18 mouse cellular contexts compared by ENCODE assay signal in genomic region chr9:56492391-56492790, GRCm38 (mm10).
A peak's percentile ranks its signal among the peaks of the same experiment; 100 is the strongest.
DNase-seq lines count a peak whose midpoint lies in the region; ATAC-seq and TF ChIP-seq lines count a peak whose summit lies in the region.
"Had no signal": no experiment of that assay in that cellular context is flagged by ENCODE, and none has a peak within 500 bp of the region (broad histone marks: within the 10 kb centered on the region; RNA-seq: fewer than 3 reads in every experiment).

No protein-coding gene starts in this region.

- ATAC-seq in forebrain, embryonic 15.5 days (replicated peaks), result no peak
- ATAC-seq in forebrain, postnatal 0 days, result no peak
- no peak for ATAC-seq in lung, embryonic 14.5 days (ENCODE audit: insufficient read depth)
- peak; percentile 28; the same call in 1 of the 2 replicates for ATAC-seq in hindbrain, embryonic 16.5 days
- ATAC-seq: forebrain, embryonic 16.5 days; liver, postnatal 0 days had no signal

- DNase-seq in forebrain, postnatal 0 days, result no peak
- no peak for DNase-seq in lung, embryonic 14.5 days
- no peak for DNase-seq in lung, adult 18-20 months
- peak; percentile 20 for DNase-seq in brain, adult 2 months (ENCODE audit: low read depth, low spot score)
- DNase-seq in urinary bladder, adult 18-20 months (ENCODE audit: low spot score in 2 of 2), result no peak
- no peak for DNase-seq in cerebellum, postnatal 25 days
- DNase-seq: cerebellum, adult 11 months; cerebellum, postnatal 36 days; kidney, postnatal 25 days; liver, postnatal 0 days; right cerebral cortex, postnatal 4 days; thymus, adult 18-20 months had no signal

- no peak overlapping the region for H3K9ac ChIP-seq in forebrain, embryonic 15.5 days (replicated peaks)
- no peak overlapping the region for H3K9ac ChIP-seq in forebrain, postnatal 0 days
- no peak overlapping the region for H3K9ac ChIP-seq in lung, embryonic 14.5 days
- no peak overlapping the region for H3K9ac ChIP-seq in hindbrain, embryonic 16.5 days (ENCODE audit: low read depth, low read length)
- H3K9ac ChIP-seq: liver, postnatal 0 days; neural tube, embryonic 12.5 days had no signal

- TF ChIP-seq CTCF in forebrain, postnatal 0 days (IDR thresholded peaks at IDR 0.05; ENCODE audit: low read depth), result no peak
- TF ChIP-seq CTCF in lung, embryonic 14.5 days (IDR thresholded peaks at IDR 0.05; ENCODE audit: low read depth), result no peak

- H3K27me3 ChIP-seq in forebrain, embryonic 15.5 days, result no peaks in the 10 kb centered on the region
- no peaks in the 10 kb centered on the region for H3K27me3 ChIP-seq in forebrain, postnatal 0 days (ENCODE audit: insufficient read depth, low read length)
- H3K27me3 ChIP-seq in lung, embryonic 14.5 days (ENCODE audit: insufficient read depth, low read length), result no peaks in the 10 kb centered on the region
- no peaks in the 10 kb centered on the region for H3K27me3 ChIP-seq in hindbrain, embryonic 16.5 days (replicated peaks; ENCODE audit: control insufficient read depth, insufficient read depth, low read length)
- H3K27me3 ChIP-seq: CH12.LX; megakaryocyte, embryonic 14.5 days; neural tube, embryonic 12.5 days had no signal

- H3K9me3 ChIP-seq in forebrain, embryonic 15.5 days, result no peaks in the 10 kb centered on the region
- no peaks in the 10 kb centered on the region for H3K9me3 ChIP-seq in forebrain, postnatal 0 days (ENCODE audit: low read length)
- no peaks in the 10 kb centered on the region for H3K9me3 ChIP-seq in lung, embryonic 14.5 days (ENCODE audit: low read depth, low read length)
- H3K9me3 ChIP-seq in hindbrain, embryonic 16.5 days (ENCODE audit: control insufficient read depth, low read length), result no peaks in the 10 kb centered on the region
- H3K9me3 ChIP-seq: megakaryocyte, embryonic 14.5 days; neural tube, embryonic 12.5 days had no signal

- 0 out of 2 replicates have a peak overlapping the region, but pooled peaks have one; percentile 2 for H3K27ac ChIP-seq in forebrain, embryonic 15.5 days (replicated peaks)
- H3K27ac ChIP-seq in forebrain, postnatal 0 days (ENCODE audit: low read depth, low read length), result no peak overlapping the region; the same call in 1 of the 2 replicates
- peak overlapping the region; percentile 44; the same call in 1 of the 2 replicates for H3K27ac ChIP-seq in lung, embryonic 14.5 days (ENCODE audit: low read depth)
- H3K27ac ChIP-seq in hindbrain, embryonic 16.5 days (ENCODE audit: low read depth, low read length), result peak overlapping the region; percentile 23; the same call in 1 of the 2 replicates
- H3K27ac ChIP-seq: neural tube, embryonic 12.5 days had no signal

- H3K4me1 ChIP-seq in forebrain, embryonic 15.5 days, result peaks cover 23% of the 10 kb centered on the region
- peaks cover 12% of the 10 kb centered on the region for H3K4me1 ChIP-seq in forebrain, postnatal 0 days (ENCODE audit: insufficient read depth)
- peaks cover 19% of the 10 kb centered on the region for H3K4me1 ChIP-seq in lung, embryonic 14.5 days (ENCODE audit: insufficient read depth)
- peaks cover 19% of the 10 kb centered on the region for H3K4me1 ChIP-seq in hindbrain, embryonic 16.5 days (ENCODE audit: control insufficient read depth, insufficient read depth, low read depth, low read length)
- H3K4me1 ChIP-seq: neural tube, embryonic 12.5 days had no signal

- peaks cover 53% of the 10 kb centered on the region for H3K36me3 ChIP-seq in forebrain, embryonic 15.5 days
- peaks cover 40% of the 10 kb centered on the region for H3K36me3 ChIP-seq in forebrain, postnatal 0 days (ENCODE audit: insufficient read depth)
- H3K36me3 ChIP-seq in lung, embryonic 14.5 days (ENCODE audit: insufficient read depth), result peaks cover 60% of the 10 kb centered on the region
- H3K36me3 ChIP-seq in hindbrain, embryonic 16.5 days (ENCODE audit: control insufficient read depth, insufficient read depth, low read length), result peaks cover 25% of the 10 kb centered on the region

- no peak overlapping the region for H3K4me3 ChIP-seq in forebrain, embryonic 15.5 days
- no peak overlapping the region for H3K4me3 ChIP-seq in forebrain, postnatal 0 days (ENCODE audit: low read depth, low read length)
- no peak overlapping the region for H3K4me3 ChIP-seq in lung, embryonic 14.5 days (ENCODE audit: low read depth, low read length)
- no peak overlapping the region for H3K4me3 ChIP-seq in hindbrain, embryonic 16.5 days (ENCODE audit: low read length)
- H3K4me3 ChIP-seq: megakaryocyte, embryonic 14.5 days; neural tube, embryonic 12.5 days had no signal

- 71% methylated on average over 3 of the region's 3 CpGs for WGBS in forebrain, embryonic 15.5 days
- WGBS in forebrain, postnatal 0 days, result 63% methylated on average over 3 of the region's 3 CpGs
- 87% methylated on average over 3 of the region's 3 CpGs for WGBS in lung, embryonic 14.5 days
- 45% methylated on average over 3 of the region's 3 CpGs for WGBS in hindbrain, embryonic 16.5 days

- H3K4me2 ChIP-seq in forebrain, embryonic 15.5 days (replicated peaks), result no peak overlapping the region
- no peak overlapping the region for H3K4me2 ChIP-seq in forebrain, postnatal 0 days (ENCODE audit: low read depth)
- no peak overlapping the region for H3K4me2 ChIP-seq in lung, embryonic 14.5 days
- no peak overlapping the region for H3K4me2 ChIP-seq in hindbrain, embryonic 16.5 days (ENCODE audit: low read length)
- H3K4me2 ChIP-seq: neural tube, embryonic 12.5 days had no signal
